Mouse (Mus musculus) heart, adult 2 months (tissue): Measurements from ENCODE around the gene Gpr107. TPM values are rescaled to one million over a fixed set of nuclear protein-coding genes. Genes with fewer than 3 reads are reported as not detected.

ENCODE experiments used
- DNase-seq, 2 experiments: peaks; one replicate each; pipeline ENCODE4 v3.0.0; 2021
- H3K27ac ChIP-seq: fragments of 200-600 bp; 2 replicates; pipeline ENCODE4 v1.8.1; 2022
- H3K27me3 ChIP-seq: fragments of 200-500 bp; 2 replicates; pipeline ENCODE4 v1.6.1; 2012; ENCODE audit warnings: mild to moderate bottlenecking, low read length, inconsistent platforms, mixed read lengths; ENCODE audit not compliant: control insufficient read depth, insufficient read depth
- H3K36me3 ChIP-seq: fragments of 200-500 bp; 2 replicates; pipeline ENCODE4 v1.6.1; 2012; ENCODE audit warnings: low read length, inconsistent platforms; ENCODE audit not compliant: control insufficient read depth, insufficient read depth
- H3K4me1 ChIP-seq: fragments of 200-500 bp; 2 replicates; pipeline ENCODE4 v1.6.1; 2011; ENCODE audit warnings: low read length; ENCODE audit not compliant: control insufficient read depth, insufficient read depth
- H3K4me3 ChIP-seq: fragments of 200-600 bp; 2 replicates; pipeline ENCODE4 v1.8.1; 2022
- H3K79me2 ChIP-seq: fragments of 200-500 bp; replicated peaks from 2 replicates; pipeline ENCODE4 v1.6.1; 2012; ENCODE audit warnings: mild to moderate bottlenecking, inconsistent platforms, low read length, moderate library complexity, mixed read lengths; ENCODE audit not compliant: control insufficient read depth, insufficient read depth
- H3K9ac ChIP-seq: fragments of 200-500 bp; 2 replicates; pipeline ENCODE4 v1.6.1; 2012; ENCODE audit warnings: low read depth, mild to moderate bottlenecking, control low read depth, inconsistent platforms, low read length, mixed read lengths
- CTCF ChIP-seq: fragments of 200-600 bp; IDR thresholded peaks from 2 replicates; pipeline ENCODE4 v1.8.1; 2022; ENCODE audit warnings: antibody characterized with exemption, mild to moderate bottlenecking, moderate library complexity
- EP300 ChIP-seq: fragments of 200-500 bp; IDR thresholded peaks from 2 replicates; pipeline ENCODE4 v1.6.1; 2011; ENCODE audit warnings: low read depth, low read length, control low read depth; ENCODE audit not compliant: insufficient read depth
- POLR2A ChIP-seq: fragments of 200-500 bp; IDR thresholded peaks from 2 replicates; pipeline ENCODE4 v1.6.1; 2011; ENCODE audit warnings: mild to moderate bottlenecking, low read depth, low read length, control low read depth; ENCODE audit not compliant: insufficient read depth
- WGBS: fragments of 180-500 bp; shearing (Covaris S2); methylation state at CpG from one replicate; pipeline ENCODE4 v1.1.7; 2018; 5-methylcytosine and 5-hydroxymethylcytosine counted together
- intact Hi-C: fragments of 180-260 bp; cut with DNase I; formaldehyde crosslinking; loops from one replicate; pipeline ENCODE4 v1.15.1; 2025
- polyA plus RNA-seq: library from polyadenylated mRNA; depleted of rRNA; stranded (reverse); fragments of >200 nt; gene quantifications from 2 replicates; pipeline ENCODE4 v1.2.3, GENCODE M21; 2012
- total RNA-seq, 2 experiments: library from RNA; stranded (reverse); gene quantifications; 2 replicates each; pipeline ENCODE4 v1.2.3; 2021

Gene Gpr107
- total and polyA plus RNA-seq, 3 experiments, result 16.0 to 30.9 (median 29.0) TPM

DNA sequence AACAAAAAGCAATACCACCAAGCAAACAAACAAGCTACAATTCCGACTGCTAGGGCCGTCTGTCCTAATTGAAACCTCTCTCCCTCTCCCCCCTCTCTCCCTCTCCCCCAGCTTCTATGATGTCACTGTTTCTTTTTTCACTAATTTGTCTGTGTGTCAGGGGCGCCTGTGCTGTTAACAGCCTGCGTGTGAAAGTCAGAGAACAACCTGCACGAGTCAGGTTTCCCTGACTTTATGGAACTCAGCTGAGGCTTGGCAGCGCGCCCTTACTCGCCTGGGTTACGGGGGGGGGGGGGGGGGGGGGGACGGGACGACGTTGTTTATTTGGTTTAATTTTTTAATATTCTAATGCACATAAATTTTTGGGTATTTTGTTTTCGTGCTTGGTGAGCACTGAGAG lies 15.8 kb upstream of the Gpr107 start:
- intact Hi-C loops, result no loop called here
- Histone ChIP-seq H3K79me2 (peaks cover 6% of the 10 kb centered on the region; the same call in 1 of the 2 replicates), H3K27ac (no peak overlapping the region), H3K36me3 (no peaks in the 10 kb centered on the region), H3K4me1 (peaks cover 20% of the 10 kb centered on the region), H3K9ac (no peak overlapping the region), H3K4me3 (no peak overlapping the region), H3K27me3 (no peaks in the 10 kb centered on the region)
- WGBS, result 43% methylated on average over 11 of the region's 13 CpGs
- no peak for DNase-seq
- TF ChIP-seq EP300 (no peak), CTCF (no peak), POLR2A (no peak)

DNA sequence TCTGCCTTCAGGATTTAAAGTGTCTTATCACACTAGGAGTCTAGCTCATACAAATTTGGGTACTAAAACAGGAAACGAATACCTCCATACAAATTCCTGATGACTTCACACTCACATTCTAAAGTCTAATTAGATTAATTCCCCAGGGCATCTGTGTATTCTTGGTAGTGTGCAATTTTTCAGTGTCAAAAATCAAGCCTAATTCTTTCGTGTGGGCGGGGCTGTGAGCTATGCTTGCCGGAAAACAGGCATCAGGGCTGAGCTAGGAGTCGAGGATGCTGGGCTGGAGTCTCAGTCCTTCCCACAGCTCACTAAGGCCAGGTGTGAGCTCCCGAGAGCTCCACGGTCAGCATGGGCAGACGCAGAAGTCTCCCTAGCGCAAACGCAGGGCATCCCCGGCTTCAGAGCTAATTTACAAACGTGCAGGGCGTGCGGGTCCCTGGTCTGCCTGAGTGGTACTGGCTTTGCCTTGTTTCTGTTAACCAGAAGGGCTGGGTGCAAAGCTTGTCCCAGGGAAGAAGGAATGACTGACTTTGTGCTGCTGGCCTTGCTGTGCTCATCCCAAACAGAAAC lies 15.0 kb upstream of the Gpr107 start:
- 73% methylated on average over 14 of the region's 14 CpGs for WGBS
- intact Hi-C loops, result no loop called here
- Histone ChIP-seq H3K79me2 (peaks cover 6% of the 10 kb centered on the region; the same call in 1 of the 2 replicates), H3K9ac (no peak overlapping the region), H3K4me3 (no peak overlapping the region), H3K27ac (no peak overlapping the region), H3K27me3 (no peaks in the 10 kb centered on the region), H3K36me3 (no peaks in the 10 kb centered on the region), H3K4me1 (peaks cover 17% of the 10 kb centered on the region)
- TF ChIP-seq EP300 (no peak), CTCF (no peak), POLR2A (no peak)
- no peak for DNase-seq

DNA sequence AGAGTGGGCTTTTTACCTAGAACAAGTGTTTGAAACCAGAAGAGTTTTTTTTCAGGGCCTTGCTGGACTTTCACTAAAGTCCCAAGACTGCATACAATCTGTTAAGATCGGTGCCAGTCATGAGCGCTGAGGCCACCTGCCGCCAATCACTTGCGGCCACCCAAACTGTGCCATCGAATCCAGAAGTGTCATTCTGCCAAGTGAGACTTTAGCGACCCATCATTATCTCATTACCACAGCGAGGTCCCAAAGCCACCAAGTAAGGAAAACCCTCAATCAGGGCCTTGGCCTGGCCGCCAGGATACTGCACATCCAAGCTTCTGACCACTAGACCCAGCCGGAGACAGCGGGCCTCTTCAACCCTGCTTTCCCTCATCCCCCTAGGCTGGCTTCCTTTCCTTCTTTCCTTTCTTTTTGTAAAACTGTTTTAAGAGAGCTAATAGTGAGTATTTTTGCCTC lies 12.9 kb upstream of the Gpr107 start:
- TF ChIP-seq POLR2A, result no peak
- TF ChIP-seq EP300, result no peak
- TF ChIP-seq CTCF, result no peak
- Histone ChIP-seq H3K4me3 (no peak overlapping the region), H3K27ac (no peak overlapping the region), H3K4me1 (peaks cover 14% of the 10 kb centered on the region), H3K27me3 (no peaks in the 10 kb centered on the region), H3K9ac (no peak overlapping the region), H3K36me3 (no peaks in the 10 kb centered on the region), H3K79me2 (peaks cover 6% of the 10 kb centered on the region; the same call in 1 of the 2 replicates)
- no peak for DNase-seq
- WGBS, result 76% methylated on average over 10 of the region's 10 CpGs
- intact Hi-C loops, result no loop called here

DNA sequence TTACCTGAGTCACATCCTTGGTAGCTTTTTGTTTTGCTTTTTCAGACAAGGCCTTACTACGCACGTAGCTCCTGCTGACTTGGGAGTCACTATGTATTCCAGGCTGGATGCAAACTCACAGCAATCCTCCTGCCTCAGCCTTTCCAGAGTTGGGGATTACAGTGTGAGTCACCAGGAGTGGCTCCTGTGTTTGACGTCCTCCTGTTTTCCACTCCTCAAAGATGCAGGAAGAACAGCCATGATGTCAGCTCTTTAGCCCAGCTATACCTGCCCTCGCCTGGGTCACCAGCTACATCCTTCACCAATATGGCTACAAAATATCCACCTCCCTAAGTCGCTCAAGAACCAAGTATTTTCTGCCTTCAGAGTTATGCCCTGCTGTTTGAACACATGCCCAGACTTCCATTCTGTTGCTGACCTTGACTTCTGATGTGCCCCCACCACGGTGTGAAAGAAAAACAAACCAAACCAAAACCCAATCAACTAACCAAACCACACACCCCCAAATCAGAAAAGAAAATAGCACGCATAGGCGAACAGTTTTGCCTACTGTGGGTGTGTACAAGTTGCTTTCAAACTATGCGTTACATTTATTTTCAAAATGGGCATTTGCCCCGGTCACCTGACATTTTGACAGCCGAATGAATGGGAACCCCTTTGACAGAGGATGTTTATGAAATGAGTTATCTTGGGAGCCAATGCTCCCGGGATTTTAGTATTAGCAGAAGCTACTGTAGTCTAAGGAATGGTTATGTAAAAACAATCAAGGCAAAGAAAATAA lies 11.9 kb upstream of the Gpr107 start:
- intact Hi-C loops, result loop anchor here (2.0 to 5.0 kb wide), 2 partner anchors 33 to 51 kb away; no protein-coding TSS in a partner anchor
- TF ChIP-seq EP300, result no peak
- TF ChIP-seq CTCF, result no peak
- Histone ChIP-seq H3K27me3 (no peaks in the 10 kb centered on the region), H3K9ac (no peak overlapping the region; the same call in 1 of the 2 replicates), H3K4me3 (peak overlapping the region; percentile 98), H3K79me2 (peaks cover 6% of the 10 kb centered on the region; the same call in 1 of the 2 replicates), H3K36me3 (no peaks in the 10 kb centered on the region), H3K4me1 (peaks cover 13% of the 10 kb centered on the region), H3K27ac (no peak overlapping the region)
- WGBS, result 61% methylated on average over 12 of the region's 12 CpGs
- DNase-seq, result no peak

DNA sequence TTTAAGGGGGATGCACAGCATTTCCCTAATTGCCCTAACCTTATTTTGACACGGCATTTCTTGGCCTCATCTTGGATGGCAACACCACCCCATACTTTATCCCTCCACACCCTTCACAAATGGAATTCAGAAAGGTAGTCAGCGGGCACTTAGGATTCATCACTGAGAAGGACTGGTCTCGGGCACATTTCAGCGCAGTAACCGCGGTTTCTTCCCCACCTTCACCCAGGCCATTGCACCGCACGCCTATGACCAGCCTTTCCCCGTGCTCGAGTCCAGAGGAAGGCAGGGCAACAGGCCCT lies 11.4 kb upstream of the Gpr107 start:
- DNase-seq, result no peak
- Histone ChIP-seq H3K4me1 (peaks cover 8% of the 10 kb centered on the region), H3K9ac (peak overlapping the region; percentile 95), H3K27ac (peak overlapping the region; percentile 89), H3K79me2 (peaks cover 6% of the 10 kb centered on the region; the same call in 1 of the 2 replicates), H3K36me3 (no peaks in the 10 kb centered on the region), H3K4me3 (peak overlapping the region; percentile 98), H3K27me3 (no peaks in the 10 kb centered on the region)
- TF ChIP-seq CTCF (no peak), EP300 (no peak), POLR2A (no peak)
- 6% methylated on average over 10 of the region's 10 CpGs for WGBS
- intact Hi-C loops, result loop anchor here (2.0 to 5.0 kb wide), 2 partner anchors 33 to 52 kb away; no protein-coding TSS in a partner anchor
